Mouse (Mus musculus) stomach, postnatal 0 days (tissue): ENCODE results near the gene Fignl1.

Experiments used
- CTCF ChIP-seq: IDR thresholded peaks from 2 replicates; pipeline ENCODE4 v1.5.1; 2016; ENCODE audit warnings: antibody characterized with exemption, low read depth, mild to moderate bottlenecking, moderate library complexity
- EP300 ChIP-seq: optimal IDR thresholded peaks from 2 replicates; pipeline ENCODE3; 2016; ENCODE audit warnings: antibody characterized with exemption

GRCm38 (mm10) chr11:11840746-11841145 lies 32.0 kb upstream of the Fignl1 start:
- no peak for TF ChIP-seq CTCF
- TF ChIP-seq EP300 = no peak
